Mouse (Mus musculus) spleen, adult 12 weeks (tissue): ENCODE results near the gene Wwox.

Source experiments
- DNase-seq: peaks from one replicate; pipeline ENCODE4 v3.0.0; 2022; ENCODE audit warnings: low spot score

Wwox gene

DNA sequence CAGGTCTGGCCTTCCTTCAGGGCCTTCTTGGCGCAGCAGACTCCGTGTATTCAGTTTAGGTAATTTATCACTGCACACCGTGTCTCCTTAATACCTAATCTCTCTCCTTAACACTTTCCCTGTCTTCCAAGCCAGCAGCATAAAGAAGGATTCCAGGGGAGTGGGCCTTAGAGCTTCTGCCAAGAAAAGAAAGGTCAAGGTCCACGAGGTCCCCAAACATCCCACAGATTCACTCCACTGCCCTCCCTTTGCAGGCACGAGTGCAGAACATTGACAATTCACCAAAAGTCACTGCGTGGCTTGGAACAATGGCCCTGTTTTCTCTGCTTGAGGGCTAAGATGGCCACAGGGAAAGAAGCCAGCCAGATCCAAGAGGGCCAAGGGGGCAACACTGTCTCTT lies 96.7 kb downstream of the Wwox start:
- DNase-seq: no peak

DNA sequence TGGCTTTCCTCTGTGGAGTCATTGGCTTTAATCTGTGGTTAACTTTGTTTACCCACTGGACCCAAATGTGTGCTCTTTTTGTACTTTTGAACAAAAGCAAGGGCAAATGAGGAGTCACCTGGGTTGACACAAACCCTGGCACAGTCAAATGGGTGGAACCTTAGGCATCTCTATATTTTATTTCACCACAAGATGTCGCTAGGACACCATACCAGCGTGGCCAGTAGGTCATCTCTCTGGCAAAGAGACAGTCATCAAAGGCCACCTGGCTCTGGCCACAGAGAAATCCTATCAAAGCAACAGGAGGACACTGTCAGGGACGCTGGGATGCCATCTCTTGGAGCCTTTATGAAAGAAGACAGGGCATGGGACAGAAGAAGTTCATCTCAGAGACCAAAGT lies 101.7 kb downstream of the Wwox start:
- no peak for DNase-seq

DNA sequence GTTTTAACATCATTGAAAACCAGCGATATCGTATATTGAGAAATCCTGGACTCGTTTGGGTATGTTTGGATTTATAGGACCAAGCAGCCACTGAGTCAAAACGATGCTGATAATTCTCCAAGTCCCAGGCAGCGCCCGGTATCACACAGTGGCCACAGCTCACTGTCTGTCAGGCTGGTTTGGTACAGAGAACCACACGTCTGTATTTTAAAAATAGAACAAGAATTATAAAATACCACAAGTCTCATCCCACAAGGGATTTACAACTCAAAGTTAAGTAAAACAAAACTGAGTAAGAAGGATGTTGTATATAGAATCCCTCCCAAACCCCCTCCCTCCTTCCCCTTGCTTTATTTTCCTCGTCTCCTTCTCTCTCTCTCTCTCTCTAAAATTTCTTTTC lies 108.9 kb downstream of the Wwox start:
- no peak for DNase-seq

DNA sequence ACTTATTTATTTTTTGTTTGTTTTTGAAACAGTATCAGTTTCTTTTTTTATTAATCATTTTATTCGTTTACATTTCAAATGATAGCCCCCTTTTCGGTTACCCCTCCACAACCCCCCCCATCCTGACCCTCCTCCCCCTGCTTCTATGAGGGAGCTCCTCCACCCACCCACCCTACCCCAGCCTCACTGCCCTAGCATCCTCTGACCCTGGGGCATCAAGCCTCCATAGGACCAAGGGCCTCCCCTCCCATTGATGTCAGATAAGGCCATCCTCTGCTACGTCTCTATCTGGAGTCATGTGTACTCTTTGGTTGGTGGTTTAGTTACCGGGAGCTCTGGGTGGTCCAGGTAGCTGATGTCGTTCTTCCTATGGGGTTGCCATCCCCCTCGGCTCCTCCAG lies 109.4 kb downstream of the Wwox start:
- no peak for DNase-seq

DNA sequence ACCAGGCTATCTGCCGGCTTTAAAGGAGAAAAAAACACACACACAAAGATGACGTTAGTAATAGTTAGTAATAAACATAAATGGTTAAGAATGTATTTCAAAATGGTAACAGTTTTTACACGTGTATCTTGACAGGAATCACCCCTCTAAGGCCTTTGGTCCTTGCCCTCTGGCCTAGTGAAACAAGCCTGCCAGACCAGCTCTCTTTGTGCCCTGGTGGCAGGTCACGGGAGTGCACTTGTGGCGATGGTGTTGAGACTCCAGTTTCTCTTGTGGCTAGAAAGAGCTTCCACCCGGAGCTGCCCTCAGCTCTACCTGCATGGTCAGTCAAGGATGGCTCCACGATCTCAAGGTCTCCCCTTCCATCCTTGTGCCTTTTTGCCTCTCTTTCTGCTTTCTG lies 110.6 kb downstream of the Wwox start:
- DNase-seq: no peak

DNA sequence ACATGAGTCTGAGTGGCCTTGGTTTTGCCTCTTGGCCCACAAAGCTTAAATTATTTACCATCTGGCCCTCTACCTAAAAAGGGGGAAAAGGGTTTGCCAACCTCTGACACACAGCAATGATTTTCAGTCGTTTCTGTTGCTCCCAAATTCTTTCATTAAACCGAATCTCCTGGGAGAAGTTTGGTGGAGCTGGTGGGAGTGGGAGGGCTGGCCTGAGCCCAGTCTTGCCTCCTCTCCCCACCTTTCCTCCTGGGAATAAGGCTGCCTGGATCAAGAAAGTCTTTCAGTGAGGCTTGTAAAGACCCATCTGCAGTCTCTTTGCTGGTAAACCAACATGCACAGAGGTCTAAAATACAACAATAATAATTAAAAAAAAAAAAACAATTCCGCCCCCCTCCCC lies 113.2 kb downstream of the Wwox start:
- no peak for DNase-seq

DNA sequence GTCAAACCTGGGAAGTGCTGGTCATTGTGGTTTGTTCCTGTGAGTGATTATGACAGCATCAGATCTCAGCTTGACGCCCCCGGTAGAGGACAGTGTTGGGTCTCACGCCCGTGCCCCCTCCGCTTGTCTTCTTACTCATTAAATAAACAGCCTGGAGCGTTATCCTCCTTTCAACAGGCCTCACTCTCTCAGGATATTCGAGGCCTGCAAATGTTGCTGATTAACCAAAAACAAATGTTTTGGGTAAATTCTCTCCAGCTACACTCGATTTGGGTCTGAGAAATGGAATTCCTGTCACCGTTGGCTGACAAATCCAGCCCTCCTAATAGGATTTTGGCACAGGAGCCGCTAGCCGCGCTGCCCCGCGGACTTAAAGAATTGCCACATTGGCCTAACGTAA lies 115.5 kb downstream of the Wwox start:
- DNase-seq: no peak

DNA sequence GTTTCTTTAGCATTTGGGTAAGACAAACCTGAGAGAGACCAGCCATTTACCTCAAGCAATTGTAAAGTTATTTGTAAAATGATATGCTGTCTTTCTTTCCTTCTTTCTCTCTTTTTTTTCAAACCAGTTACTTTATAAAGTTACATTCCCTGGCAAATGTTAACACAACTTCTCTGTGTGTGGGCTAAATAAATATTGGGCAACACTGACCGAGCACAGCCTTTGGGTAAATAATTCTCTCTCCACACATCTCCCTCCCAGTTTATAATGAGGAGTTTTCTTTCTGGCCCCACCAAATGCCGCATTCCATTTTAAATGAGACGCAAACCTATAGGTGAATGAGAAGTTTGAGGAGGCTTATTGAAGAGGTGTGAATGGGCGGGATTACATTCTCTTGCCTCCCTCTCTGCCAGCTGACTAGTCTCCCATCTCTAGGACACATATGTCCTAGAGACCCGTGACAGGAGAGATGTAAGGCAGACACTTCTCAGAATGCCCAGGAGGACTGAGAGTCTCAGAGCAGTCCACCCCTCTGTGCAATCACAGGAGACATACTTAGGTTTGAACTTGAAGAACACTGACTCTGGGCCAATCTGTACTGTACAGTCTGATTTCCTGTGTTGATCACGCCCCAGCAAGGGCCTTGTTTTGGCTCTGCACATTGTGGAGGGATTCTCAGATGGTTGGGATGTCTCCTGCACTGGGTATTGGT lies 116.2 kb downstream of the Wwox start:
- DNase-seq: no peak

DNA sequence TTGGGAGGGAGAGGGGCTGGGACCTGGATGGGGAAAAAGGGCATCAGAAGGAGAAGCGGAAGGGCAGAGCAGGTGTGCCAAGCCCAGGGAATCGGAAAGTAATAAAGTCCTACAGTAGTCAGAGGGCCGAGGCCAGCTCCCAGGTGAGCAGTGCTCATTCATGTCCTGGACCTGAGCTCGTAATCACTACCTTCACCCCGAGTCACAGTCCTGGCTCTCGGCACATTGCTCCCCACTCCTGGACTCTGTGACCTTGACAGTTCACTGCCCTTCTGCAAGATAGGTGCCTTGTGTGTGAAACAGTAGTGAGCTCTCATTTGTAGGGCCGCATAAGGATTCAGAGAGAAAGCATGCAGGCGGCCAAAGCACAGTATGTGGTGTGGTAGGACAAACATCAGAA lies 121.7 kb downstream of the Wwox start:
- no peak for DNase-seq

DNA sequence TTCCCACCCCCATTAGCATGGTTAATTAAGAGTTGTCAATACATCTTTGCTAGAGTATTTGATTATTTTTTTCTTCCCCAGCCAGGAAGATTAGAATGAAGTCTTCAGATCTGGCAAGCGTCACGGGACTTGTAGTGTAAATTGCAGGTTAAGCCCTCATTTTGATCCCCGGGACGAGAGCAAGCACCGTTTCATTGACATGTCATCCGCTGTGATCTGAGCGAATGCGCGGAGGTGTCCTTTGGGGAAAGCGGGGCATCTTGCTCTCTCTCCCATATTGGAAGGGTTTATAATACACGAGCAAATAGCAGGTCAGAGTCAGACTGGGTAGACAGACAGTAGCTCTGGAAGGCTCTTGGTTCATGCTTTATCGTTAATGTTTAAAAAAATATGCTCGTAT lies 123.0 kb downstream of the Wwox start:
- no peak for DNase-seq

DNA sequence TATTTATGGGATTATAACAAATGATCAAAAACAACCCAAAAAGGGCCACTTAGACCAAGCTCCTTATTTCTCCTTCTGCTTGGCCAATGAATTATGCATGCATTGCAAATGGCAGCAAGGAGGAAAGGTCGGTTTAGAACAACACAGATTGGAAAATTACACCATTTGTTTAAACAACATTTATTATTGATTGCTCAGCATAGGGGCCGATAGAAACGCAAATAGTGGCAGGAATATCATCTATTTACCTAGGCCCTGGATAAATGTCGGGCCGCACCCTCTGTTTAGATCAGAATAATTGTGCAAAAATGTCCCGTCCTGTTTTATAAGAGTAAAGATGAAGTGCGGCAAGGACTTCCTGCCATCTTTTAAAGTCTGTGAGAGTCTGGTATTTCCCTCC lies 123.9 kb downstream of the Wwox start:
- no peak for DNase-seq

DNA sequence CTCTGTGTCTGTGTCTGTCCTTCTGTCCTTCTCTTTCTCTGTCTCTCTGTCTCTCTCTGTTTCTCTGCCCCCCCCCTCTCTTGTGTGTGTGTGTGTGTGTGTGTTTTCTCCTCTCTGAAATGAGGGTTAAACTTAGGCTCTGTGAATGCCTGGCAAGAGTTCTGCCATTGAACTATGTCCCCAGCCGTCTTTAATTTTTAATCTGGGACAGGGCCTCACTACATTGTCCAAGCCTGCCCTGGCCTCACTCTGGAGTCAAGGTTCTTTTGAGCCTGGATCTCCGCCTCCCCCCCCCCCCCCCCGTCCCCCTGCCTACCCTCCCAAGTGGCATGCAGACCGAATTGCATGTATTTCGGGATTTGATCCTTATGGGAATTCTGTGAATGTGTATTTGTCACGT lies 124.6 kb downstream of the Wwox start:
- DNase-seq: no peak

DNA sequence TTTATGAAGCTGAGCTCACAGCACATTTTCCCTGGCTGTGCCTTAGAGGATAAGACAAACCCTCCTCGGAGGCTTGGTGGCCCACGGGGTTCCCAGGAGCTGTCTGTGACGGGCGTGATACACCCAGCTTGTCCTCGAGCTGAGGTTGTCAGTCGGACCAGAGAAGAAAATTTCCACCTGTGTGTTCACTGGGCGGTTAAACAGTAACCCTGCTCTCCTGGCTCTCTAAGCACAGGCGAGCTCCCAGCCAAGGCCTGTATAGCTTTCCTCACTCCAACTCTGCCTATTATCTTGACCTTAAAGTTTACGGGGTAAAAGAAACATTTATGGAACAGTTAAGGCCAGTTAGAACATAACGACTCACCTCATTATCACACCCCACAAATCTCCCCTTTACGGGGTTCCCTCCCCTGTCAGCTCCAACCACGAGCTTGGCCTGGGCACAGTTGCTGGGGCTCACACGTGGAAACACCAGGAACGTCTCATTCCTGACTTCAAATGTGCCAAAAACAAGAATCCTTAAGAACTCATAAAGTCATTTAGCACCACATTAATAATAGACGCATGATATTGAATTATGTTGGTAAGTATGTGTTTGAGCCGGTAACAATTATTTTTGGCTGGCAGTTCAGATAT lies 129.2 kb downstream of the Wwox start:
- DNase-seq: no peak

DNA sequence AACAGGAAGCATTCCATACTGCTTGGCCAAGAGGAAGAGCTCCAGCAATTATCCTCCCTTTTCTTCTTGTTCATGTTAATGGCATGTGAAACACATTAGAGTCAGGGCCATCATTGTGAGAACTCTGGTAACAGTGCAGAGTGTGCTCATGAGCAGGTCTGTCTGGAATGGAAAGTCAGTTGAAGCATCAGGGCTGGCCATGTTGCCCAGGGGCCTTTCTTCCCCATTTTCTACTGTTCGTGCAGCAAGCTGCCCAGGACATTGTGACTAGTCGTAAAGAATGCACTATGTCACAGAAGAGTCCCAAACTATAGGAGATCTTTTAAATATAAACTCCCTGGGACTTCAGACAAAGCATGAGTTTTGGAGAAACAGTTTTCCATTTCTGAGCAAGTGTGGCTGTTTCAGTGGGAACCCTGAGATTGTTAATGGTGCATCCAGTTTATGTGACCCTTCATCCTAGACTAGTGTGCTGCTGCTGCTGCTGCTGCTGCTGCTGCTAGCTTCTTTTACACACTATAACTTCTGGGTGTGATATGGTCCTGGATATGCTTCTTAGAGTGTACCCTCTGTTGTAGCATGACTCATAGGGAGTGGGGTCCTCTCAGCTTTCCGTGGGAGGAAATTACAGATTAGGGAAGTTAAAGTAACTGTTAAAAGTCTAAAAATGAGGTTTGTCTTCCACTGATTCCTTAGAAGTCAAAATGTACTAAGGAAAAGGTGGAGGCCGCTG lies 133.7 kb downstream of the Wwox start:
- DNase-seq: no peak

DNA sequence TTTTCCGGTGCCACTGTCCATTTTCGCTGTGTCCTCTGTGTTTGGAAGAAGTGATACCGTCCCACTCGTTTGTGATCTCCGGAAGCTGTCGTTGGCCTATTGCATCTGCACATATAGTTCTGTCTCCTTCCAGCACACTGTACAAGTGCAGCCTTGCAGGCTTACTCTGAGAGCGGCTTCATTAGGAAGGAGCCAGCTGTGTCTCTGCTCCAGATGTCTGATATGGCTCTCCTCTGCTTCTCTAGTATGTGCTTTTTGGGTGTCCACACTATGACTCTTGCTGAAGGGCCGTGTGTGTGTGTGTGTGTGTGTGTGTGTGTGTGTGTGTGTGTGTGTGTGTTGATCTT lies 134.3 kb downstream of the Wwox start:
- DNase-seq: no peak

DNA sequence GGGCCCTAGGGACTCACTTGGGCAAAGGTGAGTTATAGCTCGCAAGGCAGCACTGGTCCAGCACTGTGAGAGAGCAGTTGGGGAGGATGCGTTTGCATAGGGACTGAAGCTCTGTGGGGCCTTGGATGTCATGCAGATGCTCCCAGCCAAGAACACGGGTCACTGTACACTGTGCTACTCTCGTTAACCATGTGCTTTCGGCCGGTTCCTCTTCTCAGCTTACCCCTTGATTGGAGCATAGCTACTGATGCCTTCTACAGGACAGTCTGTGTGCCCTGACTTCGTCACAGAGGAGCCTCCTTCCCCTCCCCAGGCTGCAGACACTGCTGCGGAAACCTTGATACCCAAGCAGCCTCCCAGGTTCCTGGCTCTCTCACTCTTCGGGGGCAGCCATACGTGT lies 139.8 kb downstream of the Wwox start:
- no peak for DNase-seq

DNA sequence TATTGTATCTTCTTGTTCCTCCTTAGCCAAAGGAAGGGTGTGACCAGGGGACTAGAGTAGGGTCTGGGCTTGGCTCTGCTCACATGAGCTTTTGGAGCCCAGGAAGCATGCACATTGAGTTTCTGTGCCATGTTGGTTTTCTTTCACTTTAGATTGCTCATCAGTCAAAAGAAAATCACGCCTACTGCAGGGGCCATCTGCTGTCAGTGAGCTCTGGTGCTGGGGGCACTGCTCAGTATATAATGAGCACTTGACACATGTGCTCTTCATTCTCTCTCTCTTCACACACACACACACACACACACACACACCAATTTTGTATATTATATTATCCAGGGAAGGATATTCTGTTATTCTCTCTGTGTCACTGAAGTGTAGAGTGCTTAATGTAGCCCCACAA lies 141.2 kb downstream of the Wwox start:
- no peak for DNase-seq

DNA sequence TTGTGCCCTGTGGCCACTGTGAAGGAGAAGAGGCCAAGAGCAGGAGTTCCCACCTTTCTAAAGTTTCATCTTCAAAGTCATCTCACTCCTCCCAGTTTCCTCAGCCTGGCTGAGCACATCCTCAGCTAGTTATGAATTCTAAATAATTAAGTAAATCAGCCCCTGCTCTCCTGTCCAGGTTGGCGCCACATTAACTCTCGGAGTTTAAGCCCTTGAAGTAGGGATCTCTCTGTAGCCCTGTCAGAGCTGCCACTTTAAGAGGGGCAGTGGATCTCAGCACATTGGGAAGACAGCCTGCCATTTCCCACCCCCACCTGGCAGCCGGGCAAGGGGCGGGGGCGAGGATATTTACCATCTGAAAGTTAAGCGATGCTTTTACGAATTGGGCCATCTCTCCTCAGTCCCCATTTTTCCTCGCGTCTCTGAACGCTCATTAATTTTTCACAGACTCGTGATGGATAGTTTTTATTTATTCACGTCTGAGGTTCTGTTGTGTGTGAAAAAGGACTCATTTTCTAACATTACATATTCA lies 150.9 kb downstream of the Wwox start:
- no peak for DNase-seq

DNA sequence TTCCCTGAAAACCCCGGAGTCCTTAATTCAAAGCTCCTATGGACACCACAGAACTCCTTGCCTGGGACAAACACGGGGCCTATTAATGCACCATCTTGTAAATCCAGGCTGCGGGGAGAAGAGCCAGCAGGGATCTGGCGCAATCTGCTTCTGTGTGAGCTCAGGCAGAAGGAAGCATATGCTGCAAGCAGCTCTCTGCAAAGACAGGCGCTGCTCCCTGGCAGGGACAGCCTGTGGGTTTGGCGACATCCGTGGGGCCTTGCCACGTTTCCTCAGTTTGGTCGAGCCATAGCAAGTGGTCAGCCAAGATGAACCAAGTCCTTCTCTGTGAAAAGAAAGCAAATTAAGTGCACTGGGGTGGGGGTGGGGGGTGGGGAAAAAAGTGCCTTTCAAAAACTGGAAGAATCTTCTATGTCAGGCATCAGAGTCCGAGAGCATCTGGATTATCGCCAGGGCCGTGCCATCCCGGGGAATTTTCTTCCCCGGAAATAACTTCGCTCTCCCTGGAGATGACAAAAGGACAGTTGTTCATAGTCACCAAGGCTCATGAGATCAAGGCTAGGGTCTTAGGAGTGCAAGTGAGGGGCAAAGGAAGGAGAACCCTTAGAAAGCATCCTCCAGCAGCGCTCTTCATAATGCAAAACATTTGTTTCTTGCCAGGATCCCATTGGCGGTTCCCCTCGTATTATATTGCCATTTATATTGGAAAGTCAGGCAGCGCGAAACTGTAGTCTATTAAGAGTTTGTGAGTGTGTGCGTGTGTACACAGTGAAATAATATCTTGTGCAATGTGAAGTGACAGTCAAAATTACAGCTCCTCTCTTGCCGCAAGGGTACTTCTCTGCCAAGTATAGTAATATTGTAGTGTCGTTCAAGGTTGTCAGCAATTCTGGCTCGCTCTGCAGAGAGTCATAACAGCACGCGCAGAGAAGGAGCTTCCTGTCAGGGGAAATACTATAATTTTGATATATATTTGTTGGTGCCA lies 152.1 kb downstream of the Wwox start:
- no peak for DNase-seq

DNA sequence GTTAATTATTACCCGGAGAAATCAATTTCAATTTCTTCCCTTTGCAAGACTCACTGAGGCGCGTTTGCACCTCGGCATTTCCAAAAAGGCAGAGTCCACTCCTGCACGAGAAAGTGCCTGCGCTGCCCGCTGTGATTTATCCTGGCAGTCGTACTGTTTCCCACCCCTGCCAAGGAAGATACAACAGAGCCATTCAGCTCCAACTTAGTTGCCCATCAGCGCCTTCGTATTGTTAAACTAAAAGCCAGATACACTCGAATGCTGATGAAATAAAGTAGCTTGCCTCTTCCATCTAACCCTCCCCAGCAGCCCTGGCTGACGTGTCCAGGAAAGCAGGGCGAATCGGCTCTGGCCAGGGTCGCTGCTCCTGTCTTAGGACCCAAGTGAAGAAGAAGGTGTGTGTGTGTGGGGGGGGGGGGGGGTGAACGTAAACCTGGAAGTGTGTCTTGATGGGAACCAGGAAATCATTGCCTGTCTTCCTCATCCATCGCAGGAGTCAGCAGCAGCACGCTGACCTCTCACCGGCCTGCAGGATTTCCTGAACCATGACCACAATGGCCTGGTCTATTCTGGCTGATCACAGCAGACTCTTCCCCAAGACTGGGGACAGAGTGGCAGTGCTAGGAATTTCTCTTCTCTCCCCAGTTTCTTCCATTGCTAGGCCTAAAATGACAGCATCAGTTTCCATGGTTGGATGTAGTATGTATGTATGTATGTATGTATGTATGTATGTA lies 154.1 kb downstream of the Wwox start:
- no peak for DNase-seq

DNA sequence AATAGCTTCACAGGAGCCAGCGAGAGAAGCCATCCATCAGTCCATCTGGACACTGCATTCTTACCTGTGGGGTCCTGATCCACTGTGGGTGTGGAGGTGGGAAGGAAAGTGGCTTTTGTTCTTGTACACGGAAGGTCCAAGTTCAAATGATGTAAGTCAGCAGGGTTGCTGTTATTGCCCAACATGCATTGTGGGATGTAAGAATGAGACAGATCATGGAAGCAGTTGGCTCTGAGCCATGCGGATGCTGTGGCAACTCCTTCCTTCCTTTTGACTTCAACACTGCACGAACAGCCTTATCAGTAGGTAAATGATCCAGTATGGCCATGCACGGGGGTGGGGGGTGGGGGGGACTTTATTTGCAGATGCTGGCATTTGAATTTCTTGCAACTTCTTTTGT lies 155.4 kb downstream of the Wwox start:
- no peak for DNase-seq

DNA sequence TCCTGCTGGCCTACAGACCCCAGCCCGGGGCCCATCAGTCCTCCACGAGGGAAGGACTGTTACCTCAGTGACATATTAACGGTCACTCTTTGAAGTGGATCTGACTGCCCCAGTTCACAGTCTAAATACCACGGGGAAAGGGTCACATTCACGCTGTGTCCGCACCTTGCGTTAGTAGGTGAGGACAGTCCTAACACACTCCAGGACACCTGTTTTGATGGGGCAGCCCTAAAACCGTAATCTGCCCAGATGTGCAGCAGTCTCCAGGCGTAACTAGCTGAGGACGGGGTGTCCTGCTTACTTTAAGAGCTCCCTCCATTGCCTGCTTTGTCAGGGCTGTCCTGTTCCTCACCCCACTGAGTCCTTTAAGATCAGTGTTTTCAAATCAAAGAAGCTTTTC lies 160.1 kb downstream of the Wwox start:
- no peak for DNase-seq
